Mouse (Mus musculus) leukemia stem cell, adult 10-12 weeks (primary cell): ENCODE data around the gene Bcl7a. TPM values are rescaled to one million over a fixed set of nuclear protein-coding genes. Genes with fewer than 3 reads are reported as not detected.

ENCODE experiments used
- polyA plus RNA-seq: library from polyadenylated mRNA; stranded (reverse); fragments of >175 nt; gene quantifications from 2 replicates; pipeline ENCODE4 v1.2.3, GENCODE M21; 2012; ENCODE audit warnings: low replicate concordance

Bcl7a gene
- 38.1 and 56.5 TPM in 2 replicates for polyA plus RNA-seq

GRCm38 (mm10) chr5:123343707-123344627 lies at the start of gene Bcl7a:
Gene Bcl7a, plus strand, starts transcription at chr5:123343834.

GRCm38 (mm10) chr5:123394303-123394956 lies 50.8 kb downstream of the Bcl7a start, which contains the start of gene Mlxip:
Gene Mlxip, plus strand, starts transcription at chr5:123394798.

Other genes starting within 250 kb of the Bcl7a start
- 5.6 and 7.0 TPM in 2 replicates for gene Rhof, start 211.1 kb upstream of the Bcl7a start, polyA plus RNA-seq
- 104 and 112 TPM in 2 replicates for gene Setd1b, start 201.6 kb upstream of the Bcl7a start, polyA plus RNA-seq
- gene Psmd9, start 174.4 kb upstream of the Bcl7a start, polyA plus RNA-seq = 58.7 and 153 TPM in 2 replicates
- not detected in 2 replicates for gene Hpd, start 161.1 kb upstream of the Bcl7a start, polyA plus RNA-seq
- gene Wdr66, start 91.7 kb upstream of the Bcl7a start, polyA plus RNA-seq = not detected in 2 replicates
- gene Mlxip, start 51.0 kb downstream of the Bcl7a start, polyA plus RNA-seq = 14.6 and 26.3 TPM in 2 replicates
- not detected in 2 replicates for gene Lrrc43, start 145.5 kb downstream of the Bcl7a start, polyA plus RNA-seq
- not detected in 2 replicates for gene Il31, start 145.7 kb downstream of the Bcl7a start, polyA plus RNA-seq
- gene B3gnt4, start 166.6 kb downstream of the Bcl7a start, polyA plus RNA-seq = not detected in 2 replicates
- 3.0 and 8.0 TPM in 2 replicates for gene Diablo, start 180.3 kb downstream of the Bcl7a start, polyA plus RNA-seq
- 0.42 and 1.8 TPM in 2 replicates for gene Gm49027, start 181.7 kb downstream of the Bcl7a start, polyA plus RNA-seq
- gene Vps33a, start 229.2 kb downstream of the Bcl7a start, polyA plus RNA-seq = 2.2 and 6.5 TPM in 2 replicates